Mouse (Mus musculus) spleen, adult 2 months (tissue): Measurements from ENCODE around the gene Adgrl3. TPM values are rescaled to one million over a fixed set of nuclear protein-coding genes. Genes with fewer than 3 reads are reported as not detected.

Source experiments
- DNase-seq, 2 experiments: peaks; one replicate each; pipeline versions ENCODE4 v3.0.0 to v3.0.0-alpha.2; 2012 to 2021; ENCODE audit warnings: low spot score in 2 of 2, low read depth in 1 of 2
- H3K27ac ChIP-seq: fragments of 200-500 bp; 2 replicates; pipeline ENCODE4 v1.5.1; 2012; ENCODE audit warnings: low read length, inconsistent platforms; ENCODE audit not compliant: insufficient read depth
- H3K27me3 ChIP-seq: fragments of 200-500 bp; 2 replicates; pipeline ENCODE4 v1.6.1; 2012; ENCODE audit warnings: mild to moderate bottlenecking, moderate library complexity, low read length, inconsistent platforms; ENCODE audit not compliant: control insufficient read depth, insufficient read depth
- H3K36me3 ChIP-seq: fragments of 200-500 bp; 2 replicates; pipeline ENCODE4 v1.6.1; 2012; ENCODE audit warnings: mild to moderate bottlenecking, low read length, inconsistent platforms; ENCODE audit not compliant: control insufficient read depth, insufficient read depth
- H3K4me1 ChIP-seq: fragments of 200-500 bp; 2 replicates; pipeline ENCODE4 v1.6.1; 2011; ENCODE audit warnings: inconsistent platforms; ENCODE audit not compliant: control insufficient read depth, insufficient read depth, insufficient read length
- H3K4me3 ChIP-seq: fragments of 200-500 bp; 2 replicates; pipeline ENCODE4 v1.5.1; 2011; ENCODE audit warnings: mild to moderate bottlenecking, inconsistent platforms; ENCODE audit not compliant: insufficient read depth, insufficient read length; ENCODE audit errors: extremely low read depth
- CTCF ChIP-seq: fragments of 200-500 bp; IDR thresholded peaks from 2 replicates; pipeline ENCODE4 v1.5.1; 2011; ENCODE audit warnings: mild to moderate bottlenecking, inconsistent platforms; ENCODE audit not compliant: insufficient read depth, insufficient read length, insufficient replicate concordance; ENCODE audit errors: extremely low read depth
- POLR2A ChIP-seq: fragments of 200-500 bp; IDR thresholded peaks from 2 replicates; pipeline ENCODE4 v1.6.1; 2011; ENCODE audit warnings: low read depth, low read length, inconsistent platforms
- WGBS: fragments of 180-500 bp; shearing (Covaris S2); methylation state at CpG from one replicate; pipeline ENCODE4 v1.1.7; 2018; 5-methylcytosine and 5-hydroxymethylcytosine counted together
- polyA plus RNA-seq: library from polyadenylated mRNA; depleted of rRNA; stranded (reverse); fragments of >200 nt; gene quantifications from 2 replicates; pipeline ENCODE4 v1.2.3, GENCODE M21; 2012

The Adgrl3 gene
- polyA plus RNA-seq, 1 experiment = 2.5 TPM

DNA sequence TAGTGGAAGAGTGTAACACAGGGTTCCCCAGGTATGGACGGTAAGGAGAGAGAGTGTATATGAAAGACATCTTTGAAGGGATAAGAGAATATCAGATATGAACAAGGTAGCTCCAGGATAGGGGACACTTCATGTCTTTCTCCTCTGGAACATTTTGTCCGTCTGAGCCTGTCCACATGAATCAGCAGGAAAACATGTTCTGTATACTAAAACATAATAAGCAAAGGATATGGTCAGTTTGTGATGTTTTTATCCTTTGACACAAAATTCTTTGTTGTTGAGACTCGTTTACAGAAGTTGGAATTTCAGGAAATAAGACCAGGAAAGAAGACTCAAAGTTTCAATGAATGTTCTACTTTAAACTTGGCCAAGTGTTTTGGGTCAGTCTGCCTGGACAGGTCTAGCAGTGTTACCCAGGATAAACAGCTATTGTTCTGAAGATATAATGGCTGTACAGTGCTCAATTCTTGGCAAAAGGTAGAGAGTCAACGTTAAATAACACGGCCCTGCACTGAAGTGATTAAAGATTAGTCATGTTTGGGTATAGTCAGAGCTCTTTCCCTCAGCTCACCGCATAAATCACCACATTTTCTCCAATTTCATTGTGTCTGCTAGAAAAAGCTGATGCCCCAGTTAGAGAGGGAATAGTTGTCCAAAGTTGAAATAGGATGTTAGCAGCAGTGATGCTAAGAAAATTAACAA lies 255.6 kb downstream of the Adgrl3 start:
- no peaks in the 10 kb centered on the region for H3K27me3 ChIP-seq

DNA sequence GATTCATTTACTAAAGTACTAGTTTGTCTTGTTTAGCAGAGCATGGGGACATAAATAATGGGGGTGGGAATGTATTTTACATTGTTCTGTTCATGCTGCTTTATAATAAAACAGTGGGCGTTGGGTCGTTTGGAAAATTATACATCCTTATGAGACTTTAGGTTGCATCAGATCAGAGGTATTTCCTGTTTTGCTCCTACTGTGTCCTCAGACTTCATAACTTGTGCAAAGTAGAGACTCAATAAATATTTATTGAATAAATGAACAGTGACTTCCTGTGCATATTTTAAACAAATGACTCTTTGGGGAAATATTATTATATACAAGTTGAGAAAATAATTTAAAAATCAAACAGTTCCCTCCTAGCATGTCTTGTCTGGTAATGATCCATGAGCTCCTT lies 259.3 kb downstream of the Adgrl3 start:
- Histone ChIP-seq H3K4me3 (no peak overlapping the region), H3K27ac (no peak overlapping the region), H3K4me1 (no peaks in the 10 kb centered on the region), H3K27me3 (no peaks in the 10 kb centered on the region), H3K36me3 (no peaks in the 10 kb centered on the region)
- DNase-seq = no peak
- TF ChIP-seq CTCF (no peak), POLR2A (no peak)
- 53% methylated on average over 2 of the region's 2 CpGs for WGBS

More for the DNA sequence above, 255.6 kb downstream of the Adgrl3 start:
- no peaks in the 10 kb centered on the region for H3K4me1 ChIP-seq
- no peak overlapping the region for H3K4me3 ChIP-seq
- H3K36me3 ChIP-seq = no peaks in the 10 kb centered on the region
- DNase-seq = no peak
- no peak overlapping the region for H3K27ac ChIP-seq
- TF ChIP-seq POLR2A = no peak
- TF ChIP-seq CTCF = no peak
- 68% methylated on average over 6 of the region's 6 CpGs for WGBS

DNA sequence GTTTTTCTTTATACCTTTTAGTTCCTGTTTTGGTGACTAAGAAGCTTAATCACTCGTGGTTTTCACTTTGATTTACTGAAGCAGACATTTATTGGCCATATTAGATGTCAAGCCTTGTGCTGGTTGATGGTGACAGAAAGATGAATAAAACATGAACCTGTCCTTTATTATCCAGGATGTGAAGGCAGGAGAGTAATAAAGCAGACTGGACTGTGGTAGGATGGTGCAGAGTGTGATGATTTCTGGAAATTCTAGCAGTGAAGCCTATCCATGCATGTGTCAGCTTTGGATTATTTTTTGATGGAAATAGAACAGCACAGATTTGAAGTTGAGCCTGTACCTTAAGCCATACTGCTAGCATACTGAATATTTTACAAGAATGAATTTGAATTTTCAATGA lies 265.7 kb downstream of the Adgrl3 start:
- no peak for DNase-seq
- Histone ChIP-seq H3K27me3 (no peaks in the 10 kb centered on the region), H3K4me3 (no peak overlapping the region), H3K36me3 (no peaks in the 10 kb centered on the region), H3K27ac (no peak overlapping the region), H3K4me1 (no peaks in the 10 kb centered on the region)
- 19% methylated on average over 1 of the region's 1 CpGs for WGBS
- TF ChIP-seq CTCF (no peak), POLR2A (no peak)

DNA sequence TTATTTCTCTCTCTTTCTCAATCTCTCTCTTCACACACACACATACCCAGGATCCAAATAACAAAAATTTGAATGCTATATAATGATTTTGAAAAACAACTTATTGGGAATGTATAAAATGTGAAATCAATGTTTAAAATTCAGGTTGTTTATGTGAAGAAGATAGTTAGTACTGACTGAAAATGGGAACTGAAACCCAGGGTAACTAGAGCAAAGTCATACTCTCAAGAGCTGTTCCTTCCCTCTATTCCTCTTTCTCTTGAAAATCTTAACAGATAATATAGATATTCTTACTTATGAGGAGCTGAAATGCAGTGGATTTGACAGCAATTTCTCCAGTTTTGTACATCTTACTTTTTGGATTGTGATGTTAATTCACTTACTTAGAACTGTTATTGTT lies 281.9 kb downstream of the Adgrl3 start:
- DNase-seq = no peak
- TF ChIP-seq CTCF (no peak), POLR2A (no peak)
- Histone ChIP-seq H3K36me3 (no peaks in the 10 kb centered on the region), H3K4me3 (no peak overlapping the region), H3K27me3 (no peaks in the 10 kb centered on the region), H3K4me1 (no peaks in the 10 kb centered on the region), H3K27ac (no peak overlapping the region)

DNA sequence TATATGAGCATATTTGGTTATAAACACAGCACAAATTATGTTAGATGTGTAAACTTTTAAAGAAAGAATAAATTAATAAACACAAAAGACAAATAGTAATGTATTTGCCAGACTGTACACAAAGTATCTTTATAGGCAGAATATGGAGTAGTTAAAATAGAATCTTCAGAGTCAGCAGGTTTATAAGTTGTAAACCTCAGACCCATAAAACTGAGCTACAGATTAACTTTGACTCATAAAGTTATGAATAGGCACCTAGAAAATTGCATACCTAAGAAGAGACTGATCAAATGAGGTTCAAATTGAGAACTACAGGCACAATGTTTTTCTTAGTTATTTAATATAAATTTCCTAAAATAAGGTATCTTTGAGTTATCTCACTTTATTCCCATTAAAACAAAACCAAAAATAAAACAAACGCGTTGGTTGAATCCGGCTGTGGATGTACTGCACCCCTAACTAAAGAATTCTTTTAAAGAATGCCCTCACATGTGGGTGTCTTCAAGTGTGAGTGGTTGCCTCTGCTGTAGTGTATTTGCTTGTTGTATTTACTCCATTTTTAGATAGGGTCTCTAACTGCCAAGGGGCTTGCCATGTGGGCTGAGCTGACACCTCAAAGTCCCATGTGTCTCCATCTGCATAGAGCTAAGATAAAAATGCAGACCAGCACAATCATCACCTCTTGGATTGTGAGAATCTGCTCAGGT lies 297.6 kb downstream of the Adgrl3 start:
- no peaks in the 10 kb centered on the region for H3K4me1 ChIP-seq
- H3K27me3 ChIP-seq = no peaks in the 10 kb centered on the region
- no peak for TF ChIP-seq CTCF
- no peak for TF ChIP-seq POLR2A
- no peak for DNase-seq
- H3K4me3 ChIP-seq = no peak overlapping the region
- no peak overlapping the region for H3K27ac ChIP-seq
- WGBS = 97% methylated on average over 3 of the region's 3 CpGs
- H3K36me3 ChIP-seq = no peaks in the 10 kb centered on the region

DNA sequence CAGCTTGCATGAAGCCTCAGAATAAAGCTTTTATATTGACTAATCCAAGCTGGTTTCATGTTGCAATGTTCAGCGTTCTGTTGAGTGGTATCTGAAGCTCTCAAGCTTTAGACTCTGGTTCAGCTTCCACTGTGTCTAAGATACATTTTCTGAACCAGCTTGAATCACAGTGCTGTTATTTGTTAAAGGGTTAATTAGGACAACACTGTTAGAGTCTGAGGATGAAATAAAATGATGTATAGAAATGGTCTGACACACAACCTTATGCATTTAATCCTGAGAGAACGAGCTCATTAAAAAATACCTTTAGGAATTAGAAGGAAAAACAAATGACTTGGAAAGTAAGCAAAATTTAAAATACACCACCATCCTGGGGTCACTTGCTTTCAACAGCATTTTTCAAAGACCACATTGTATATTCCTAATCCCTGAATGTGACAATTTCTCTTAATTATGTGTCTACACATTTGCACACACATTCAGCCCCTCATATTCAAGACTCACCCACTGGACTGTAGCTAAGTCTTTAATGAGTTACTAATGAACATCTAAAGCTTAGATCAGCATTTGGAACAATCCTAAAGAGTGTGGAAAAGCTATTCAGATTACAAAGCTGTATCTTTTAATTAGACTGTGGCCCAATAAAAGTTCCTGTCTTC lies 301.5 kb downstream of the Adgrl3 start:
- no peaks in the 10 kb centered on the region for H3K4me1 ChIP-seq
- no peak overlapping the region for H3K27ac ChIP-seq
- WGBS = 81% methylated on average over 2 of the region's 2 CpGs
- no peak for DNase-seq
- no peak overlapping the region for H3K4me3 ChIP-seq
- H3K27me3 ChIP-seq = no peaks in the 10 kb centered on the region
- TF ChIP-seq CTCF = no peak
- no peak for TF ChIP-seq POLR2A
- H3K36me3 ChIP-seq = no peaks in the 10 kb centered on the region

DNA sequence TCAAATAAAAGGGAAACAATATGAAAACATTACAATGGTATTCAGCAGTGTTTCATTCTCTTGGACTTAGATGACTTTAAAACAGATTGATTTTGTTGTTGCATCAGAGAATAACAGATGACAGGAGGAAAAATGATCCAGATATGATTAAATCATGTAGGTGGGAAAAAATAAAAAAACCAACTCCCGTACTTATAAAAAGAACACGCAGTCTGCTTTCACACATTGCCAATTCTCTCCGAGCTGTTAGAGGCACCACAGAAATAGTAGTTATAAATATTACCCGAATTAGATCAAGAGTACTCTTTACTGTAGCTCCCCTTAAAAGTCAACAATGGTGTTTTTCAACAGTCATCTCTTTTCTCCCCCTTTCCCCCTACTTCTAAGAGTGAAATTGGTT lies 302.1 kb downstream of the Adgrl3 start:
- 87% methylated on average over 4 of the region's 4 CpGs for WGBS
- TF ChIP-seq POLR2A (no peak), CTCF (no peak)
- no peak overlapping the region for H3K4me3 ChIP-seq

More for the DNA sequence above, 302.1 kb downstream of the Adgrl3 start:
- Histone ChIP-seq H3K4me1 (no peaks in the 10 kb centered on the region), H3K27ac (no peak overlapping the region), H3K27me3 (no peaks in the 10 kb centered on the region), H3K36me3 (no peaks in the 10 kb centered on the region)
- no peak for DNase-seq
